Mouse (Mus musculus) cerebellum, postnatal 14 days (tissue): ENCODE data around the gene Xrcc6.
A peak's percentile ranks its signal among the peaks of the same experiment; 100 is the strongest.
"Not testable (repeated sequence)": the region's sequence is repeated elsewhere in the genome, so short reads cannot be mapped to it uniquely, and the experiment has no call there.

Experiments used
- DNase-seq, 2 experiments: peaks; one replicate each; pipeline ENCODE4 v3.0.0; 2021; ENCODE audit warnings: mixed read lengths in 2 of 2

Gene Xrcc6

GRCm38 (mm10) chr15:81966062-81966829 lies 21.4 kb upstream of the Xrcc6 start:
- DNase-seq, result no peak

- DNase-seq, result no peak
Measured at GRCm38 (mm10) chr15:81967821-81968220, 19.8 kb upstream of the Xrcc6 start.

GRCm38 (mm10) chr15:81968447-81968846 lies 19.2 kb upstream of the Xrcc6 start:
- no peak for DNase-seq

- DNase-seq, result no peak
Measured at GRCm38 (mm10) chr15:81969173-81969572, 18.5 kb upstream of the Xrcc6 start.

GRCm38 (mm10) chr15:81969635-81970034 lies 18.0 kb upstream of the Xrcc6 start:
- DNase-seq, result not testable (repeated sequence)

GRCm38 (mm10) chr15:81970498-81970897 lies 17.1 kb upstream of the Xrcc6 start:
- not testable (repeated sequence) for DNase-seq

- DNase-seq, result not testable (repeated sequence)
Measured at GRCm38 (mm10) chr15:81975156-81975555, 12.5 kb upstream of the Xrcc6 start.

GRCm38 (mm10) chr15:81980321-81980720 lies 7.3 kb upstream of the Xrcc6 start, which contains the start of gene 1700029P11Rik:
TSS of gene 1700029P11Rik (plus strand) at chr15:81980540.
- no peak for DNase-seq

- DNase-seq, result no peak
Measured at GRCm38 (mm10) chr15:81982173-81982572, 5.5 kb upstream of the Xrcc6 start.

GRCm38 (mm10) chr15:81985267-81986161 lies 2.1 kb upstream of the Xrcc6 start:
- DNase-seq, result no peak

- peak; percentile 94 to 96 for DNase-seq
Measured at GRCm38 (mm10) chr15:81989371-81990062, 1.9 kb downstream of the Xrcc6 start.

- no peak for DNase-seq
Measured at GRCm38 (mm10) chr15:81990549-81990948, 2.9 kb downstream of the Xrcc6 start.

- no peak for DNase-seq
Measured at GRCm38 (mm10) chr15:81993992-81994391, 6.4 kb downstream of the Xrcc6 start.

GRCm38 (mm10) chr15:82004257-82004656 lies 16.6 kb downstream of the Xrcc6 start:
- DNase-seq, result no peak

- DNase-seq, result no peak
Measured at GRCm38 (mm10) chr15:82011947-82012346, 24.3 kb downstream of the Xrcc6 start.

GRCm38 (mm10) chr15:82014745-82015391 lies 27.2 kb downstream of the Xrcc6 start:
- no peak for DNase-seq

- DNase-seq, result peak; percentile 55 to 71
Measured at GRCm38 (mm10) chr15:82015392-82016100, 27.9 kb downstream of the Xrcc6 start.

- peak; percentile 100 for DNase-seq
Measured at GRCm38 (mm10) chr15:82016101-82016808, 28.6 kb downstream of the Xrcc6 start.

- no peak for DNase-seq
Measured at GRCm38 (mm10) chr15:82016830-82017229, 29.2 kb downstream of the Xrcc6 start.

GRCm38 (mm10) chr15:82017461-82017860 lies 29.8 kb downstream of the Xrcc6 start:
- no peak for DNase-seq

- no peak for DNase-seq
Measured at GRCm38 (mm10) chr15:82019288-82019687, 31.7 kb downstream of the Xrcc6 start.
